Mouse (Mus musculus) layer of hippocampus, adult 2 months (tissue): ENCODE measurements around the gene Cux2. TPM values are rescaled to one million over a fixed set of nuclear protein-coding genes. Genes with fewer than 3 reads are reported as not detected.

ENCODE experiments used
- DNase-seq, 2 experiments: peaks; one replicate each; pipeline ENCODE4 v3.0.0; 2022; ENCODE audit warnings: low spot score in 2 of 2
- H3K27ac ChIP-seq: fragments of 200-600 bp; 2 replicates; pipeline ENCODE4 v1.8.1; 2022
- H3K4me3 ChIP-seq: fragments of 200-600 bp; 2 replicates; pipeline ENCODE4 v1.8.1; 2022; ENCODE audit warnings: mild to moderate bottlenecking
- CTCF ChIP-seq: fragments of 200-600 bp; conservative IDR thresholded peaks from 2 replicates; pipeline ENCODE4 v1.8.1; 2022; ENCODE audit warnings: antibody characterized with exemption, mild to moderate bottlenecking, moderate library complexity
- total RNA-seq, 2 experiments: library from RNA; stranded (reverse); gene quantifications; 2 replicates each; pipeline ENCODE4 v1.2.3; 2021

The Cux2 gene
- total RNA-seq, 2 experiments from 2014 or later = 30.0 to 30.9 TPM

GRCm38 (mm10) chr5:121875041-121875440 is 174.9 kb downstream of the Cux2 start:
- no peak overlapping the region for H3K4me3 ChIP-seq
- no peak for TF ChIP-seq CTCF
- H3K27ac ChIP-seq = no peak overlapping the region
- DNase-seq = no peak

DNA sequence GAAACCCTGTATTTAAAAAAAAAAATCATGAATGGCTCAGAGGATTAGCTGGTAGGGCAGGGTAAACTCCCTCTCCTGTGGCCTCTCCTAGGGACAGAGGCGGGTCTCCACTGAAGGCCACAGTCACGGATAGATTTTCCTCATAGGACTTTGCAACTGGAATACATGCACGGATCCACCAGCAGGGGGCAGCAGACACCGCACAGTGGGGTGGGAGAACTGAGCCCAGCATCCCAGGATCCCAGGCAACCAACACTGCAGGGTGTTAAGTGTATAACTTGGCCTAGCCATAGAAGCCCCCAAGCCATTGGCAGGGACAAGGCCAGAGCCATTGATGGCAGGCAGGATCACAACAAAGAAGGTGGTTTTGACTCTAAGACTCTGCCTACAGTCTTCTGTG is 177.7 kb downstream of the Cux2 start:
- DNase-seq = peak; percentile 65 to 93
- H3K27ac ChIP-seq = no peak overlapping the region
- TF ChIP-seq CTCF = peak; percentile 99
- no peak overlapping the region for H3K4me3 ChIP-seq

GRCm38 (mm10) chr5:121871515-121872030 is 178.3 kb downstream of the Cux2 start:
- DNase-seq = no peak
- no peak overlapping the region for H3K27ac ChIP-seq
- no peak overlapping the region for H3K4me3 ChIP-seq
- TF ChIP-seq CTCF = no peak

- no peak overlapping the region for H3K27ac ChIP-seq
- DNase-seq = no peak
- H3K4me3 ChIP-seq = no peak overlapping the region
- TF ChIP-seq CTCF = no peak
These were observed 179.1 kb downstream of the Cux2 start for GRCm38 (mm10) chr5:121870832-121871231.

- Histone ChIP-seq H3K4me3 (no peak overlapping the region), H3K27ac (no peak overlapping the region)
- no peak for TF ChIP-seq CTCF
- DNase-seq = no peak
These were observed 181.9 kb downstream of the Cux2 start for GRCm38 (mm10) chr5:121867963-121868362.

GRCm38 (mm10) chr5:121864330-121864729 is 185.6 kb downstream of the Cux2 start:
- Histone ChIP-seq H3K27ac (no peak overlapping the region), H3K4me3 (no peak overlapping the region)
- TF ChIP-seq CTCF = no peak
- no peak for DNase-seq

DNA sequence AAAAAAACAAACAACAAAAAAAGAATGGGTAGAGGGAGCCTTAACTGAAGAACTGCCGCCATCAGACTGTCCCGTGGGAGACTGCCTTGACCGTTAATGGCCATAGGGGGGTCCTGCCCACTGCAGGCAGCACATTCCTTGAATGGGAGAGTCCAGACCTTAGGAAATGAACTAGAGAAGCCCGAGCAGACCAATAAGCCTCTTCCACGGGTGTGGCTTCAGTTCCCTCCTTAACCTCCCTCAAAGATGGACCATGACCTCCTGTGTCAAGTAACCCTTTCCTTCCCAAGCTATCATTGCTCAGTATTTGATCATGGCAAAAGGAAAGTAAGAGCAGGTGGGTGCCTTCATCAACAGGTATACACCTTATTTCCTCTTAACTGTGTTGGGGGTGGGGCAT is 187.9 kb downstream of the Cux2 start:
- Histone ChIP-seq H3K4me3 (no peak overlapping the region), H3K27ac (no peak overlapping the region)
- TF ChIP-seq CTCF = no peak
- DNase-seq = no peak

- H3K27ac ChIP-seq = no peak overlapping the region
- TF ChIP-seq CTCF = no peak
- no peak for DNase-seq
- no peak overlapping the region for H3K4me3 ChIP-seq
These were observed 191.5 kb downstream of the Cux2 start for GRCm38 (mm10) chr5:121858427-121858826.

DNA sequence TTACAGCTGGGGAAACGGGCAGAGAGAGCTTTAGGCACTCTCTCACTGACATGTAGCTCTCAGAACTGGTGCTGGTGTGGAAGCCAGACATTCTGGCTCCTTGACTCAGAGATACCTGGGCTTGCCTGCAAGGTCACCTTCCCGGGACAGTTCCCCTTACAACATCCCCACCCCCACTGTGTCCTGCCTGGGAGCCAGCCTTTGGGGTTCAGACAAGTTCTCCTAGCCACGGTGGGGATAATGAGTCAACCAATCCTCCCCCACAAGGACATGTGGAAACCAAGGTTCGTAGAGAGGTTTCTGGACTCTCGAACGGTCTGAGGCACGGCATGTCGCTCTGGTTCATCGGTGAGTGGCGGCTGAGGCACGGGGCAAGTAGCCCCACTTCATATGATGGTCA is 193.2 kb downstream of the Cux2 start:
- TF ChIP-seq CTCF = no peak
- no peak for DNase-seq
- Histone ChIP-seq H3K27ac (no peak overlapping the region), H3K4me3 (no peak overlapping the region)

DNA sequence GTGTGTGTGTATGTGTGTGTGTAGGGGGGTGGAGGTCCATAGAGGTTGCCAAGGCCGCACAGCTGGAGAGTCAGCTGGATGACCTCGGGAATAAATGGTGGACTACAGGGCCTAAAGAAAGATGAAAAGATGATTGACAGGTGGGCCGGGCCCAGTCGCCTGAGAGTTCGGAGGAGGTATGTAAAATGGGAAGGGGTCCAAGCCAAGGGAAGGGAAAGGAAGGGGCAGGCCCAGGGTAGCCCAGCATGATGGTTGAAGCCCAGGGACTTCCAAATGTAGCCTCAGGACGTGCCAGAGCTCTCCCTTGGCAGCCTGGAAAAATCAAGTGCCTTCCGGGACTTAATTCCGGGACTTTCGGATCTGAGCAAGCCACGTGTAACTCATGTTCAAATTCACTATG is 195.1 kb downstream of the Cux2 start:
- TF ChIP-seq CTCF = no peak
- H3K27ac ChIP-seq = no peak overlapping the region
- H3K4me3 ChIP-seq = no peak overlapping the region
- DNase-seq = no peak

DNA sequence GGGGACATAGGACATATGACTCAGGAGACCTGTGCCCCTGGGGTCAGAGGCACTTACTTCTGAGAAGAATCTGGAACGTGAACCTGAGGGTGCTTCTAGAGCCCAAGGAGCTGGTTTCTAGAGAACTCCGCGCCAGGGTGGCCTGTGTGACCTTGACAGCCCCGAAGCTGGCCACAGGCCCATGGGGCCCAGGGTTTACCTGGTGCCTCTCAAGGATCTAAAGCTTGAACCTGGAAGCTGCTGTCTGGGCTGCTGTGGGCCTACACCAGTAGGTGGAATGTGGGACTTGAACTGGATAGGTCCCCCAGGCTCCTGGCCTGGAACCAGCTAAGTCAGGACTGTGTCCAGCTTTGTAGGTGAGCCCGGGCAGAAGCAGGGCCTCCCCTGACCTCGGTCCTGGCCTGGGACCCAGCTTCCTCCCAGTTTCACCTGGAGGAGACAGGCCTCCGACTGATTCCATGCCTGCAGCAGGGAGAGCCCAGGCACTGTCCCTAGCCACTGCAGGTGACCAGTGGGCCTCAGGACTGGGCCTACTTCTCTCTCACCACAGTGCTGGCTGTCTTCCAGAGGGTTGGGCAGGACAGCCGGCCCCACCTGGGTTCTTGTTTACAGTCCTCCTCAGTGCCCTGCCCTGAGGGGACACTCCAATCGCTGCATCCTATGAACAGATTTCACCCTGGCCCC is 196.4 kb downstream of the Cux2 start:
- no peak overlapping the region for H3K27ac ChIP-seq
- no peak overlapping the region for H3K4me3 ChIP-seq
- DNase-seq = no peak
- TF ChIP-seq CTCF = no peak

DNA sequence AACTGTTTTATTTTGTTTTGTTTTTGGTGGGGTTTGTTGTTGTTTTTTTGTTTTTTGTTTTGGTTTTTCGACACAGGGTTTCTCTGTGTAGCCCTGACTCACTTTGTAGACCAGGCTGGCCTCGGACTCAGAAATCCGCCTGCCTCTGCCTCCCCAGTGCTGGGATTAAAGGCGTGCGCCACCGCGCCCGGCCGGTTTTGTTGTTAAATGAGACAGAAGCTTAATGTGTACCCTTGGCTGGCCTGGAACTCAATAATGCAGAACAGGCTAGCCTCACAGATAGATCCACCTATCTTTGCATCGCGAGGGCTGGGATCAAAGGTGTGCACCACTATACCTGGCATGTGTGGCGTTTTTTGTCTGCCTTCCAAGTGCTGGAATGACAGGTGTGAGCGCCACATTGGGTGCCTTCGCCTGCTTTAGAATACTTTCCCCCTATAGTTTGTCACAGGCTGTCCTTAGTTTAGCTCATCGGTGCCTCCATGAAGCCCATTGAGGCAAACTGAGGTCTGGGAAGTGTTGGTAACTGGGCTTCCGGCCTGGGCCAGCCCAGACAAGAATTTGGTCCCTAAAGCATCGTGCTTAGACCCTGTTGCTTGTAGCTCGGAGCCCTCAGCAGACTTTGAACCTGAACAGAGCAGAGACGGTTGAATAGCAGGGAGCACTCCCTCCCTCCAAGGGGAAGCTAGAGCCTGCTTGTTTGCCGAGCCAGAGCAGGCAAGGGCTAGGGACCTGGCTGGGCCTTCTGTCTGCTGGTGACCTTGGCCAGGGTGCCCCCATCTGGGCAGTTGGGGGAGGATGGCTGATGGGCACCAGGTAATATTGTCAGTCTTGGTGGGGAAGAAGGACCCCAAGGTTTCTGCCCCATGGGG is 200.2 kb downstream of the Cux2 start:
- Histone ChIP-seq H3K4me3 (peak overlapping the region; percentile 80), H3K27ac (no peak overlapping the region)
- DNase-seq = no peak
- TF ChIP-seq CTCF = peak; percentile 21; the same call in 1 of the 2 replicates

- peak; percentile 92 to 93 for DNase-seq
- Histone ChIP-seq H3K4me3 (peak within 1 kb of the TSS; percentile 80), H3K27ac (peak within 1 kb of the TSS; percentile 78)
- no peak for TF ChIP-seq CTCF
These were observed 201.2 kb downstream of the Cux2 start, which contains the start of gene Pheta1 for GRCm38 (mm10) chr5:121848743-121849142. Gene Pheta1, plus strand, starts transcription at chr5:121848984.
